Comparison of ENCODE assay signal across 28 mouse cellular contexts in the genomic region with DNA sequence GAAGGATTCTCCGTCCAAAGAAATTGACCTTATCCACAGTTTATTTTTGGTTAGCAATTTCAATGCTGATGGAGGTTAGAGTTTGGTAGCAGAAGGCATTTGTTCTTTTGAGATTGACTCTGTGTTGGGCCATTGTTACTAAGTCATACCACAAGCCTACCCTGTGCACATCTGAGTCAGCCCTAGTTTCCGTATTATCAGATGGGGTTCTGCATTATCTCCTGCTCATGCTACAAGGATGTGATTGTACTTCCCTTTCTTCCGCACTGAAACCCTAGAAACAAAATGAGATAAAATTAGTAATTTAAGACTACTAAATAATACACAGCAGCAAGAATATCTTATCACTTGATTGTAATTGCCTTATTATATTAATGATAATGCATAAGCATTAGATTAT.
A peak's percentile ranks its signal among the peaks of the same experiment; 100 is the strongest.
DNase-seq lines count a peak whose midpoint lies in the region; ATAC-seq and TF ChIP-seq lines count a peak whose summit lies in the region.
"Had no signal": no experiment of that assay in that cellular context is flagged by ENCODE, and none has a peak within 500 bp of the region (broad histone marks: within the 10 kb centered on the region; RNA-seq: fewer than 3 reads in every experiment).

No protein-coding gene starts in this region.

- peaks cover 3 to 16% of the 10 kb centered on the region in 2 experiments for H3K4me1 ChIP-seq in MEL (ENCODE audit: control insufficient read depth in 1 of 2, insufficient read depth in 2 of 2, low read length in 2 of 2)
- H3K4me1 ChIP-seq: forebrain, embryonic 13.5 days; heart, embryonic 15.5 days; intestine, embryonic 15.5 days had no signal

- H3K9ac ChIP-seq in MEL (ENCODE audit: control insufficient read depth, low read depth, low read length, poor library complexity, severe bottlenecking), result no peak overlapping the region
- H3K9ac ChIP-seq: forebrain, embryonic 13.5 days; heart, embryonic 12.5 days; heart, embryonic 15.5 days; hindbrain, embryonic 13.5 days; intestine, embryonic 15.5 days had no signal

- no peaks in the 10 kb centered on the region for H3K79me2 ChIP-seq in MEL (ENCODE audit: control insufficient read depth, insufficient read depth, low read length, poor library complexity)

- no peak for TF ChIP-seq CTCF in MEL (IDR thresholded peaks at IDR 0.05 in 2 of 3, conservative IDR thresholded peaks at IDR 0.05 in 1 of 3; ENCODE audit: control insufficient read depth in 1 of 3, insufficient read depth in 1 of 3, low read depth in 2 of 3, low read length in 3 of 3, poor library complexity in 1 of 3, severe bottlenecking in 1 of 3)
- no peak for TF ChIP-seq CTCF in left cerebral cortex, adult 2 months (IDR thresholded peaks at IDR 0.05)

- no peak for TF ChIP-seq RAD21 in MEL (IDR thresholded peaks at IDR 0.05; ENCODE audit: low read depth, low read length)

- peak; percentile 55 for ATAC-seq in granulocyte monocyte progenitor cell, adult 5-6 weeks (replicated peaks; ENCODE audit: poor library complexity, severe bottlenecking)
- ATAC-seq: forebrain, embryonic 13.5 days; forebrain, embryonic 16.5 days; hindbrain, embryonic 16.5 days; intestine, embryonic 15.5 days; Patski had no signal

- H3K9me3 ChIP-seq in MEL (replicated peaks; ENCODE audit: insufficient read depth, low read length), result no peaks in the 10 kb centered on the region
- H3K9me3 ChIP-seq: forebrain, embryonic 10.5 days; forebrain, embryonic 13.5 days; heart, embryonic 12.5 days; heart, embryonic 15.5 days; hindbrain, embryonic 10.5 days; hindbrain, embryonic 13.5 days; intestine, embryonic 15.5 days had no signal

- H3K36me3 ChIP-seq in MEL (ENCODE audit: control insufficient read depth in 1 of 2, insufficient read depth in 2 of 2, low read length in 2 of 2), result peaks cover 0 to 22% of the 10 kb centered on the region in 2 experiments; a peak in 3 of 4 replicates
- H3K36me3 ChIP-seq: heart, embryonic 15.5 days; hindbrain, embryonic 10.5 days; intestine, embryonic 15.5 days had no signal

- H3K27ac ChIP-seq in MEL (ENCODE audit: control insufficient read depth, low read depth, low read length), result peak overlapping the region; percentile 15; the same call in 1 of the 2 replicates
- H3K27ac ChIP-seq in left cerebral cortex, adult 2 months, result no peak overlapping the region
- H3K27ac ChIP-seq: forebrain, embryonic 10.5 days; forebrain, embryonic 13.5 days; gastrocnemius, adult 2 months; heart, embryonic 15.5 days; hindbrain, embryonic 10.5 days; hindbrain, embryonic 13.5 days; intestine, embryonic 15.5 days had no signal

- intact Hi-C loops in left cerebral cortex, adult 2 months (cut with DNase I), result no loop called here

- H3K4me3 ChIP-seq in MEL (ENCODE audit: control insufficient read depth in 1 of 2, insufficient read depth in 1 of 2, low read depth in 2 of 2, low read length in 2 of 2), result no peak overlapping the region
- no peak overlapping the region for H3K4me3 ChIP-seq in left cerebral cortex, adult 2 months
- H3K4me3 ChIP-seq: forebrain, embryonic 10.5 days; forebrain, embryonic 13.5 days; gastrocnemius, adult 2 months; heart, embryonic 12.5 days; heart, embryonic 15.5 days; hindbrain, embryonic 10.5 days; hindbrain, embryonic 13.5 days; intestine, embryonic 15.5 days had no signal

- TF ChIP-seq POLR2A in MEL (IDR thresholded peaks at IDR 0.05; ENCODE audit: control insufficient read depth in 1 of 2, insufficient read depth in 1 of 2, low read depth in 1 of 2, low read length in 2 of 2, poor library complexity in 1 of 2), result no peak

- peak; percentile 83 to 94 for TF ChIP-seq EP300 in MEL (IDR thresholded peaks at IDR 0.05; ENCODE audit: low read depth in 1 of 2, low read length in 2 of 2)

- no peaks in the 10 kb centered on the region for H3K27me3 ChIP-seq in MEL (ENCODE audit: control insufficient read depth in 1 of 2, insufficient read depth in 2 of 2, low read length in 2 of 2)
- H3K27me3 ChIP-seq: forebrain, embryonic 13.5 days; heart, embryonic 12.5 days; heart, embryonic 15.5 days; hindbrain, embryonic 13.5 days; intestine, embryonic 15.5 days; Patski had no signal

- peak; percentile 92 for DNase-seq in 416B (ENCODE audit: low read depth)
- peak; percentile 71 for DNase-seq in MEL (ENCODE audit: low read depth, low spot score)
- DNase-seq in left cerebral cortex, adult 11 months (ENCODE audit: low spot score), result no peak
- no peak for DNase-seq in frontal cortex, postnatal 14 days (ENCODE audit: low spot score in 2 of 2)
- DNase-seq in left cerebral cortex, adult 2 months (ENCODE audit: extremely low spot score in 1 of 2, low spot score in 2 of 2), result no peak
- DNase-seq: adrenal gland, adult 8-10 months; adrenal gland, postnatal 25 days; cerebellum, adult 11-12 months; cerebellum, adult 8-10 months; cerebellum, postnatal 10 days; cerebellum, postnatal 36 days; gastrocnemius, adult 2 months; gastrocnemius, postnatal 14 days; heart, adult 18-20 months; heart, postnatal 10 days; heart, postnatal 36 days; kidney, adult 11 months had no signal

TF ChIP-seq in MEL, 35 proteins besides CTCF, POLR2A, EP300 and RAD21:
- TF ChIP-seq ZKSCAN1 (IDR thresholded peaks at IDR 0.05; ENCODE audit: low read depth, low read length) (no peak), MYC (IDR thresholded peaks at IDR 0.05; ENCODE audit: low read depth, low read length) (peak; percentile 59; the same call in 1 of the 2 replicates), TCF12 (IDR thresholded peaks at IDR 0.05; ENCODE audit: low read depth, low read length) (peak; percentile 81), TAL1 (IDR thresholded peaks at IDR 0.05; ENCODE audit: low read length) (no peak), GATA1 (IDR thresholded peaks at IDR 0.05; ENCODE audit: low read depth, low read length) (peak; percentile 97), ELF1 (IDR thresholded peaks at IDR 0.05; ENCODE audit: low read depth, low read length) (peak; percentile 37; the same call in 1 of the 2 replicates), USF2 (IDR thresholded peaks at IDR 0.05; ENCODE audit: borderline replicate concordance in 1 of 2, insufficient read depth in 1 of 2, low read depth in 1 of 2, low read length in 2 of 2) (no peak), POLR2AphosphoS5 (IDR thresholded peaks at IDR 0.05; ENCODE audit: borderline replicate concordance, low read depth, low read length) (no peak), RCOR1 (IDR thresholded peaks at IDR 0.05; ENCODE audit: low read depth, low read length) (peak; percentile 94), ZC3H11A (IDR thresholded peaks at IDR 0.05; ENCODE audit: low read depth, low read length) (peak; percentile 29; the same call in 1 of the 2 replicates), JUND (IDR thresholded peaks at IDR 0.05; ENCODE audit: low read depth, low read length) (0 out of 2 replicates have a peak, but pooled peaks have one; percentile 23), UBTF (IDR thresholded peaks at IDR 0.05; ENCODE audit: borderline replicate concordance, insufficient read depth, low read depth, low read length) (no peak), POLR2AphosphoS2 (IDR thresholded peaks at IDR 0.05; ENCODE audit: low read length) (no peak), MAZ (IDR thresholded peaks at IDR 0.05; ENCODE audit: low read depth, low read length) (no peak), MAFK (IDR thresholded peaks at IDR 0.05; ENCODE audit: borderline replicate concordance, low read depth, low read length) (no peak), GABPA (IDR thresholded peaks at IDR 0.05; ENCODE audit: low read depth, low read length) (no peak), MXI1 (IDR thresholded peaks at IDR 0.05; ENCODE audit: low read depth, low read length) (0 out of 2 replicates have a peak, but pooled peaks have one; percentile 32), HCFC1 (IDR thresholded peaks at IDR 0.05; ENCODE audit: low read depth, low read length) (no peak), BHLHE40 (IDR thresholded peaks at IDR 0.05; ENCODE audit: borderline replicate concordance, low read depth, low read length) (peak; percentile 45; the same call in 1 of the 2 replicates), ETS1 (IDR thresholded peaks at IDR 0.05; ENCODE audit: low read depth, low read length) (peak; percentile 86), SIN3A (IDR thresholded peaks at IDR 0.05; ENCODE audit: low read length) (peak; percentile 53; the same call in 1 of the 2 replicates), ZNF384 (IDR thresholded peaks at IDR 0.05; ENCODE audit: low read depth, low read length) (no peak), MYB (IDR thresholded peaks at IDR 0.05; ENCODE audit: low read depth, low read length) (no peak), CHD1 (IDR thresholded peaks at IDR 0.05; ENCODE audit: low read depth, low read length) (no peak)
TF ChIP-seq in MEL: peak in this region for 11.

Comparison
In these comparisons a context has a peak if more than half of its experiments do, and no peak if none do; other contexts are left out.
1. DNase-seq: peak in 416B (single experiment) and MEL (single experiment); none in left cerebral cortex, adult 11 months (single experiment), frontal cortex, postnatal 14 days (0 of 2) and left cerebral cortex, adult 2 months (0 of 2).